Mouse (Mus musculus) left cerebral cortex, adult 18-20 months (tissue): ENCODE measurements around the gene Shld1. TPM values are rescaled to one million over a fixed set of nuclear protein-coding genes. Genes with fewer than 3 reads are reported as not detected.

Experiments
- DNase-seq, 2 experiments: peaks; one replicate each; pipeline ENCODE4 v3.0.0; 2021 to 2022; ENCODE audit warnings: low spot score in 2 of 2, mixed read lengths in 1 of 2
- total RNA-seq, 2 experiments: library from RNA; stranded (reverse); gene quantifications; 2 replicates each; pipeline ENCODE4 v1.2.3; 2021

Gene Shld1
- total RNA-seq, 2 experiments from 2014 or later = 7.9 to 8.7 TPM

GRCm38 (mm10) chr2:132781439-132782068, 94.8 kb downstream of the Shld1 start:
- DNase-seq = peak; percentile 83 to 89

- no peak for DNase-seq
Observed at GRCm38 (mm10) chr2:132784039-132784438, 97.3 kb downstream of the Shld1 start.

- no peak for DNase-seq
Observed at GRCm38 (mm10) chr2:132793441-132794203, 106.9 kb downstream of the Shld1 start.

GRCm38 (mm10) chr2:132794204-132794586, 107.5 kb downstream of the Shld1 start:
- DNase-seq = no peak

Other genes starting within 250 kb of the Shld1 start
- 10 to 100 TPM; 69.9 to 77.5 TPM for gene Gpcpd1, start 99.2 kb upstream of the Shld1 start, total RNA-seq
- 100 to 1,000 TPM; 266 to 279 TPM for gene Chgb, start 94.3 kb downstream of the Shld1 start, total RNA-seq
- 10 to 100 TPM; 23.8 to 26.6 TPM for gene Trmt6, start 129.1 kb downstream of the Shld1 start, total RNA-seq
- 1 to 10 TPM; 4.6 to 4.9 TPM for gene Mcm8, start 129.2 kb downstream of the Shld1 start, total RNA-seq
- gene Crls1, start 159.7 kb downstream of the Shld1 start, total RNA-seq = 10 to 100 TPM; 30.4 to 31.2 TPM
- gene Lrrn4, start 194.0 kb downstream of the Shld1 start, total RNA-seq = under 1 TPM; 0.16 to 0.23 TPM